Mouse (Mus musculus) bone marrow, adult 2 months (tissue): ENCODE results near the gene Tnfaip1.

ENCODE experiments used
- CTCF ChIP-seq: fragments of 200-500 bp; IDR thresholded peaks from 2 replicates; pipeline ENCODE4 v1.5.1; 2011; ENCODE audit warnings: low read length, control low read depth; ENCODE audit not compliant: control insufficient read depth, insufficient read depth
- POLR2A ChIP-seq: fragments of 200-500 bp; IDR thresholded peaks from 2 replicates; pipeline ENCODE4 v1.6.1; 2011; ENCODE audit warnings: low read depth, mild to moderate bottlenecking, control low read depth, low read length, borderline replicate concordance; ENCODE audit not compliant: control insufficient read depth

DNA sequence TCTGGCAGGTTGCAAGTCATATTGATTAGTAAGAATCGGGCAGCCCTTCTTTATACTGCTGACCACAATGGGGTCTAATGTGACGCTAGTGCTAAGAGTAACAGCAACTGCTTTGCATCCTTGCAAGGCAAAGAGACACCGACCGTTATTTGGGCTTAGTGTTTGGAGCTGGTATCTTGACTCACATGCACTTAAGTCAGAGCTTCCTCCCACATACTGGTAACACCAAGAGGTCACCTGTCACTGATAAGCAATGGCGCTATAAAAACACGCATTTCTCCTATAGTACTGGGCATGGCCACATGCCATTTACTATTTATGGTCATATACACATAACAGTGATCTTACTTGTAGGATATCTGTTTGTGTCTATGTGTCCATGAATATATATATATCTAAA lies 46.7 kb upstream of the Tnfaip1 start:
- TF ChIP-seq CTCF = no peak
- no peak for TF ChIP-seq POLR2A
